Mouse (Mus musculus) lung, adult 2 months (tissue): ENCODE data around the gene Stag2.

ENCODE experiments used
- CTCF ChIP-seq: fragments of 200-500 bp; IDR thresholded peaks from 2 replicates; pipeline ENCODE4 v1.5.1; 2011; ENCODE audit warnings: mild to moderate bottlenecking, low read length, control low read depth; ENCODE audit not compliant: insufficient read depth
- POLR2A ChIP-seq: fragments of 200-500 bp; IDR thresholded peaks from 2 replicates; pipeline ENCODE4 v1.6.1; 2011; ENCODE audit warnings: low read depth, mild to moderate bottlenecking, control low read depth, low read length, borderline replicate concordance; ENCODE audit errors: extremely low read depth

DNA sequence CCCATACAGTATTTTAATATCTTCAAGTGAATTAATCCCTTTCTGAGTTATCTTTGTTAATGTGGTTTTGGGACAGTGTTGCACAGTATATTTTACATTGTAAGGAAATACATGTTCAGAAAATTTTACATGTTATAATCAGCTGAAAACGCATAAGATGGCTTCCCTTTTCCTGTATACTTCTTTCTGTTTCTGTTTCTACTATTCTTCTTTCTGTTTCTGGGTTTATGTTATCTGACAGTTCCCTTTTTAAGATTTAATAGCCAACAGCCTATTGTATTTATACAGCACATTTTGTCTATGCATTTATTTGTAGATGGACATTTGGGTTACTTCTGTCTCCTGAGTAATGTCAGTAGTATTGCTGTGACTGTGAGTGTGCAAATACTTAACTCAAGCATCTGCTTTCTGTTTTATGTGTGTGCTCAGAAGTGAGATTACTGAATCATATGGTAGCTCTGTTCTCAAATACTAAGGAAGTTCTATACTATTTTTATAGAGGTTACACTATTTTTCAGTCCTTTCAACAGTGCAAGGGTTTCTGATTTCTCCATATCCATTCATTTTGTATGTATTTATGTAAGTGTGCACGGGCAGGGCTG lies 39.8 kb downstream of the Stag2 start:
- TF ChIP-seq CTCF (no peak), POLR2A (no peak)
